Mouse (Mus musculus) embryonic facial prominence, embryonic 14.5 days (tissue): Measurements from ENCODE around the gene Agpat1. TPM values are rescaled to one million over a fixed set of nuclear protein-coding genes. Genes with fewer than 3 reads are reported as not detected.
A peak's percentile ranks its signal among the peaks of the same experiment; 100 is the strongest.

Experiments
- ATAC-seq: fragments of 200-750 bp; cut with Nextera tagmentation; 2 replicates; pipeline ENCODE4 v1.8.0; 2017; ENCODE audit warnings: low read depth, moderate number of reproducible peaks, moderate TSS enrichment
- DNase-seq: peaks from one replicate; pipeline ENCODE4 v3.0.0-alpha.2; 2015; ENCODE audit warnings: low spot score
- H3K27ac ChIP-seq: fragments of 300-500 bp; sonication (generic); replicated peaks from 2 replicates; pipeline ENCODE4 v1.5.1; 2014; ENCODE audit warnings: low read depth, mild to moderate bottlenecking, low read length, moderate library complexity
- H3K27me3 ChIP-seq: fragments of 300-500 bp; sonication (generic); replicated peaks from 2 replicates; pipeline ENCODE4 v1.6.1; 2014; ENCODE audit warnings: low read length; ENCODE audit not compliant: control insufficient read depth, insufficient read depth
- H3K36me3 ChIP-seq: fragments of 300-500 bp; sonication (generic); 2 replicates; pipeline ENCODE4 v1.6.1; 2014; ENCODE audit warnings: low read length, mixed read lengths; ENCODE audit not compliant: control insufficient read depth, insufficient read depth
- H3K4me1 ChIP-seq: fragments of 300-500 bp; sonication (generic); 2 replicates; pipeline ENCODE4 v1.6.1; 2014; ENCODE audit warnings: antibody characterized with exemption, low read length; ENCODE audit not compliant: control insufficient read depth, insufficient read depth
- H3K4me2 ChIP-seq: fragments of 300-500 bp; sonication (generic); 2 replicates; pipeline ENCODE4 v1.6.1; 2014; ENCODE audit warnings: low read depth, mild to moderate bottlenecking, low read length, moderate library complexity, mixed read lengths
- H3K4me3 ChIP-seq: fragments of 300-500 bp; sonication (generic); 2 replicates; pipeline ENCODE4 v1.5.1; 2014; ENCODE audit warnings: low read depth, mild to moderate bottlenecking, low read length
- H3K9ac ChIP-seq: fragments of 300-500 bp; sonication (generic); 2 replicates; pipeline ENCODE4 v1.6.1; 2014; ENCODE audit warnings: low read depth, mild to moderate bottlenecking, low read length, moderate library complexity, mixed read lengths
- H3K9me3 ChIP-seq: fragments of 300-500 bp; sonication (generic); 2 replicates; pipeline ENCODE4 v1.6.1; 2016; ENCODE audit warnings: low read length; ENCODE audit not compliant: control insufficient read depth
- WGBS: fragments of 180-500 bp; shearing (Covaris S2); extraction: QIAGEN DNeasy Blood & Tissue Kit; methylation state at CpG from one replicate; pipeline ENCODE4 v1.1.7; 2014; 5-methylcytosine and 5-hydroxymethylcytosine counted together
- polyA plus RNA-seq: library from polyadenylated mRNA; unstranded; fragments of >200 nt; fragmentation: Nextera tagmentation; extraction: Ambion mirVana; gene quantifications from 2 replicates; pipeline ENCODE4 v1.2.1, GENCODE M21; 2014

The Agpat1 gene
- polyA plus RNA-seq, 1 experiment from 2014 or later: 54.8 TPM

DNA sequence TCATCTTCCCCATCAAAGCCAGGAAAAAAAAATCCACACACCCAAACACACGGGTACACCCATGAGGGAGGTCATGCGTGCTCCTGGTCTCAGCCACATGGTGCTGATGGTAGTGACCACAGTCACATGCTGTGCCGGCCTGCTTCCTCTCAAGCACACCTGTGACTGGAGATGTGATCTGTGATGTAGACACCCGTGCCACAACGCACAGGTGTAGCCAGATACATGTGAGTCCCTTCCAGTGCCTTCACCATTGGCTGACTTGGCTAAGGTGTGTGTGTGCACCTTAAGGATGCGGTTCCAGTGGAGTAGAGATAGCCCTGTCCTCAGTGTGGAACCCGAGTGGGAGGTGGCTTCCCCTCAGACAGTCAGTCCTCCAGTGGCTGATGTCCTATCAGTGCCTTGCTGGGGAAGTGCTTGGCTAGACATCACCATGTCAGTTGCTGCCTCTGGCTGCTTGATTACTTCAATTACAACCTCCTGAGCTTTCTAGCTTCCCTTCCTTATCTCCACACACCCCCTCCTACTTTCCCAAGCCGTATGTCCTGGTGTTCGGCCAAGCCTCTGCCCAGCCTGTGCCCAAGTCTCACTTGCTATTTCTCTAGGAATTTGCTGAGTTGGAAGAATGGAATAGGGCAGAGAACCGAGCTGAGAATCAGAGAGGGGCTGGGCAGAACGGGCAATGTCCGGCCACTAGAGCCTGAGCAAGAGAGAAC is 55.3 kb downstream of the Agpat1 start:
- no peak overlapping the region for H3K4me3 ChIP-seq
- H3K4me2 ChIP-seq: no peak overlapping the region
- 0 out of 2 replicates have a peak, but pooled peaks cover 3% of the 10 kb centered on the region for H3K36me3 ChIP-seq
- no peaks in the 10 kb centered on the region for H3K9me3 ChIP-seq
- 63% methylated on average over 12 of the region's 12 CpGs for WGBS
- H3K27ac ChIP-seq: no peak overlapping the region
- H3K4me1 ChIP-seq: peaks cover 17% of the 10 kb centered on the region
- peaks cover 24% of the 10 kb centered on the region; the same call in 1 of the 2 replicates for H3K27me3 ChIP-seq
- H3K9ac ChIP-seq: no peak overlapping the region
- DNase-seq: no peak
- ATAC-seq: no peak

DNA sequence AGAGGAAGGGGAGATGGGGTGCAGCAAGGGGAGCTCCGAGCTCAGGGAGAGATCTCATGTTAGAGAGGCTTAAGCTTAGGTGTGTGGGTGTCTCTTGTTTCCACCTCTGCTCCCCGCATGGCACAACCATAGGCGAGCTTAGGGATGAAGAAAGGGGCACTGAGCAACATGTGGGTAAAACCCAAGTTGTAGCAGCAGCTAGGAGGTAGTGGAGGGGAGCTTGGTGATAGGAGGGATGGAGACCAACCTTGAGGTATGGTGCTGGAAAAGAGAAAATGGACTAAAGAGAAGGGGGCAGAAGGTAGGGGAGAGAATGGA is 55.8 kb downstream of the Agpat1 start:
- Histone ChIP-seq H3K4me2 (no peak overlapping the region), H3K27ac (no peak overlapping the region), H3K9me3 (no peaks in the 10 kb centered on the region), H3K36me3 (no peaks in the 10 kb centered on the region), H3K4me1 (peaks cover 17% of the 10 kb centered on the region), H3K4me3 (no peak overlapping the region), H3K27me3 (peaks cover 24% of the 10 kb centered on the region; the same call in 1 of the 2 replicates), H3K9ac (no peak overlapping the region)
- DNase-seq: no peak
- WGBS: 59% methylated on average over 3 of the region's 3 CpGs
- no peak for ATAC-seq

DNA sequence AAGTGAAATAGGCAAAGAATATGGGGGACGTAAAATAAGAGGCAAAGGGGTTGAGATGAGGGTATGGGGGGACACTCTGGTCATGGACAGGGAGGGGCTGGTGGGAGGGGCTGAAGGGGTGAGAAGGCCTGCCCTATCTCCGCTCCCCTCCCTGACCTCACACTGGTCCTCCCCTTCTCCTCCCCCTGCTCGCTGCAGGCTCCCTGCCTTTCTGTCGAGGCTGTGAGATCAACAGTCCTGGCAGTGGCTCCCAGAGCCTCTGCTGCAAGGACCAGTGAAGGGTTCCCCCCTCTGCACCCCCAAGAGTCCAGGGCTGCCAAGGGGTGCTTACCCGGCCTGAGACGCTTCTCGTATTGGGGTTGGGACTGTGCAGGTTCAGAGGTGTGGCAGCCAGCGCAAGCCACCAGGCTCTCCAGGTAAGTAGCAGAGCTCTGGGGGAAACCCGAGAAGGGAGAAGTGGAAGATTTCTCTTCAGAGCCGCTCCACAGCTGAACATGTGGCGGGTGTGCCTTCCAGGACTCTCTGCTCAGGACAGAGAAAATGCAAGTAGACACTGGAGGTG is 56.3 kb downstream of the Agpat1 start:
- ATAC-seq (no peak; the same call in 1 of the 2 replicates), DNase-seq (no peak)
- 27% methylated on average over 11 of the region's 11 CpGs for WGBS
- Histone ChIP-seq H3K4me3 (no peak overlapping the region), H3K27ac (no peak overlapping the region), H3K9me3 (no peaks in the 10 kb centered on the region), H3K4me2 (peak overlapping the region; percentile 46; the same call in 1 of the 2 replicates), H3K27me3 (peaks cover 24% of the 10 kb centered on the region; the same call in 1 of the 2 replicates), H3K9ac (0 out of 2 replicates have a peak overlapping the region, but pooled peaks have one; percentile 28), H3K36me3 (no peaks in the 10 kb centered on the region), H3K4me1 (peaks cover 17% of the 10 kb centered on the region)

DNA sequence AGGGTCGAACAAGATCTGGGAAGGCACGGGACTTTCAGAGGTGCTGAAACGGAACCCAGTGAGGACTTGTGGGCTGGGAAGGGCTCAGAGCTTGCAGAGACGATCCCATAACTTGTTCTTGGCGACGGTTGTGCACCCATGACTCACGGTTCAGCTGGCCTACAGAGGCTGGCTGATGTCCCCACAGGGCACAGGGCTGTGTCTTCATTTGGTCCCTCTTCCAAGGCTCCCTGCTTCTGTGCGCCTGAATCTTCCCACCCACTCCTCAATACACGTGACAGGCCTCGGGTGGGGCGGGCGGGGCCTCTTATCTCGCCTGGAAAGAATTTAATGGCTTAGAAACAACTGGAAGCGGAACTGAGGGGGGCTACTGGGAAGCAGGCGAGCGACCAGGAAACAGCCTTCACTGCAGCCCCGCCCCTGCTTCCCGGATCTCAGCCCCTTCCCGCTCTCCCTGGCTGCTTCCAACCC is 57.1 kb downstream of the Agpat1 start:
- DNase-seq (no peak), ATAC-seq (no peak)
- Histone ChIP-seq H3K9ac (peak overlapping the region; percentile 28), H3K4me2 (peak overlapping the region; percentile 46), H3K36me3 (no peaks in the 10 kb centered on the region), H3K27ac (no peak overlapping the region), H3K4me3 (peak overlapping the region; percentile 11), H3K27me3 (peaks cover 24% of the 10 kb centered on the region; the same call in 1 of the 2 replicates), H3K4me1 (peaks cover 13% of the 10 kb centered on the region), H3K9me3 (no peaks in the 10 kb centered on the region)
- 7% methylated on average over 19 of the region's 19 CpGs for WGBS

DNA sequence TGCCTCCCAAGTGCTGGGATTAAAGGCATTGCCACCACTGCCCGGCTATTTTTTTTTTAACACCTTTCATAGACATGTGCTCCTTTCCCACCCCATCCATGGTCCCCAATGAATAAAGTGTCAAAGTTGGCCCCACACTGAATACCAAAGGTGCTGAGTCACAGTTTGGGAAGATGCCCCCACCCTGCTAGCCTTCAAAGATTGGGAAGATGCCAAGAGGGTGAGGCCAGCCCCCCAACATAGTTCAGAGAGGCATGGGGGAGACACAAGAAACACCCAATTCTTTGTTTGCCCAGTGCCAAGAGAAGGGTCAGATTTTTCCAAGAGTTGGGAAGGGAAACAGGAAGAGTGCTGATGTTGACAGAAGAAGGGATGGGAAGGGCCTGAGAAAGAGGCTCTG is 58.4 kb downstream of the Agpat1 start:
- Histone ChIP-seq H3K4me3 (no peak overlapping the region), H3K27me3 (peaks cover 24% of the 10 kb centered on the region; the same call in 1 of the 2 replicates), H3K9me3 (no peaks in the 10 kb centered on the region), H3K27ac (no peak overlapping the region), H3K4me1 (peaks cover 10% of the 10 kb centered on the region; the same call in 1 of the 2 replicates), H3K36me3 (no peaks in the 10 kb centered on the region), H3K9ac (no peak overlapping the region), H3K4me2 (no peak overlapping the region)
- ATAC-seq: no peak
- DNase-seq: no peak
- WGBS: 76% methylated on average over 1 of the region's 1 CpGs

DNA sequence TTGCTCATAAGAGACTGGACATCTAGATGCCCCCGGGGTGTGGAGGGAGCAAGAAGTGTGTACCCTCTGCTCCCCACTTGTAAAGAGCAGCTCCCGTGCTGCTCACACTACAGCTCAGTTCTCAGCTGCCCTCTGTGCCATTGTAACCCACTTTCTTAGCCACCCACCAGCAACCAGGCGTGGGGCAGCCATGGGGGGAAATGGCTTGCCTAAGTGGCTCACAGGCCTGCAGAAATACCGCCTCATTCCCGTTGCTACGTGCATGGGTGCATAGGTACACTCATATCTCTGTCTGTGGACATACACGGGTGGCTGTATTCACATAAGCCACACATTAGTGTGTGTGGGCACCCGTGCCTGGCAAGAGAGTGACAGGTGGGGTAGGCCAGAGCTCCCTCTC is 58.9 kb downstream of the Agpat1 start:
- Histone ChIP-seq H3K36me3 (no peaks in the 10 kb centered on the region), H3K27ac (no peak overlapping the region), H3K9me3 (no peaks in the 10 kb centered on the region), H3K4me1 (peaks cover 10% of the 10 kb centered on the region; the same call in 1 of the 2 replicates), H3K9ac (no peak overlapping the region), H3K4me3 (no peak overlapping the region), H3K27me3 (peaks cover 24% of the 10 kb centered on the region; the same call in 1 of the 2 replicates), H3K4me2 (no peak overlapping the region)
- DNase-seq: no peak
- no peak for ATAC-seq
- 83% methylated on average over 8 of the region's 8 CpGs for WGBS

Other genes with a start within 250 kb of the Agpat1 start
- not detected in 2 replicates for gene Btnl2, start 249.4 kb upstream of the Agpat1 start, polyA plus RNA-seq
- not detected in 2 replicates for gene Btnl1, start 227.1 kb upstream of the Agpat1 start, polyA plus RNA-seq
- 0.38 and 0.71 TPM in 2 replicates for gene BC051142, start 205.4 kb upstream of the Agpat1 start, polyA plus RNA-seq
- not detected in 2 replicates for gene Btnl4, start 126.9 kb upstream of the Agpat1 start, polyA plus RNA-seq
- not detected in 2 replicates for gene Btnl6, start 86.9 kb upstream of the Agpat1 start, polyA plus RNA-seq
- gene Notch4, start 40.0 kb upstream of the Agpat1 start, polyA plus RNA-seq: 4.7 and 5.3 TPM in 2 replicates
- 7.5 and 8.7 TPM in 2 replicates for gene Gpsm3, start 14.5 kb upstream of the Agpat1 start, polyA plus RNA-seq
- gene Pbx2, start 13.0 kb upstream of the Agpat1 start, polyA plus RNA-seq: 11.3 and 12.2 TPM in 2 replicates
- 2.0 and 2.3 TPM in 2 replicates for gene Ager, start 6.4 kb upstream of the Agpat1 start, polyA plus RNA-seq
- 80.8 and 85.3 TPM in 2 replicates for gene Rnf5, start 572 bp upstream of the Agpat1 start, polyA plus RNA-seq
- 12.3 and 14.0 TPM in 2 replicates for gene Egfl8, start 11.7 kb downstream of the Agpat1 start, polyA plus RNA-seq
- gene Ppt2, start 24.2 kb downstream of the Agpat1 start, polyA plus RNA-seq: 23.6 and 26.4 TPM in 2 replicates
- gene Prrt1, start 25.3 kb downstream of the Agpat1 start, polyA plus RNA-seq: 0.64 and 0.92 TPM in 2 replicates
- 10.0 and 11.8 TPM in 2 replicates for gene Fkbpl, start 40.5 kb downstream of the Agpat1 start, polyA plus RNA-seq
- 60.8 and 68.5 TPM in 2 replicates for gene Atf6b, start 42.9 kb downstream of the Agpat1 start, polyA plus RNA-seq
- 1.8 and 3.1 TPM in 2 replicates for gene Tnxb, start 66.3 kb downstream of the Agpat1 start, polyA plus RNA-seq
- 0.93 and 1.1 TPM in 2 replicates for gene C4b, start 139.6 kb downstream of the Agpat1 start, polyA plus RNA-seq
- gene Cyp21a1, start 200.3 kb downstream of the Agpat1 start, polyA plus RNA-seq: not detected in 2 replicates
- 21.1 and 21.7 TPM in 2 replicates for gene Stk19, start 232.7 kb downstream of the Agpat1 start, polyA plus RNA-seq
- gene Dxo, start 232.8 kb downstream of the Agpat1 start, polyA plus RNA-seq: 53.0 and 54.2 TPM in 2 replicates
- gene Skiv2l, start 245.9 kb downstream of the Agpat1 start, polyA plus RNA-seq: 38.9 and 46.6 TPM in 2 replicates
- 85.8 and 99.8 TPM in 2 replicates for gene Nelfe, start 246.1 kb downstream of the Agpat1 start, polyA plus RNA-seq